Mouse (Mus musculus) hindbrain, embryonic 14.5 days (tissue): ENCODE data around the gene Bcl2l1. TPM values are rescaled to one million over a fixed set of nuclear protein-coding genes. Genes with fewer than 3 reads are reported as not detected.
A peak's percentile ranks its signal among the peaks of the same experiment; 100 is the strongest.

Experiments used
- ATAC-seq: fragments of 200-750 bp; cut with Nextera tagmentation; 2 replicates; pipeline ENCODE4 v1.8.0; 2017; ENCODE audit warnings: moderate number of reproducible peaks, mild to moderate bottlenecking, moderate TSS enrichment, moderate library complexity; ENCODE audit not compliant: low FRiP score
- DNase-seq: peaks from one replicate; pipeline ENCODE4 v3.0.0-alpha.2; 2015; ENCODE audit warnings: low spot score
- H3K27ac ChIP-seq: fragments of 300-500 bp; sonication (generic); 2 replicates; pipeline ENCODE4 v1.5.1; 2014; ENCODE audit warnings: mild to moderate bottlenecking, moderate library complexity
- H3K27me3 ChIP-seq: fragments of 300-500 bp; sonication (generic); 2 replicates; pipeline ENCODE4 v1.6.1; 2014; ENCODE audit warnings: mild to moderate bottlenecking, low read length, mixed read lengths; ENCODE audit not compliant: control insufficient read depth, insufficient read depth
- H3K36me3 ChIP-seq: fragments of 300-500 bp; sonication (generic); replicated peaks from 2 replicates; pipeline ENCODE4 v1.6.1; 2014; ENCODE audit not compliant: control insufficient read depth, insufficient read depth
- H3K4me1 ChIP-seq: fragments of 300-500 bp; sonication (generic); replicated peaks from 2 replicates; pipeline ENCODE4 v1.6.1; 2014; ENCODE audit warnings: antibody characterized with exemption, low read length, mixed read lengths; ENCODE audit not compliant: control insufficient read depth, insufficient read depth
- H3K4me2 ChIP-seq: fragments of 300-500 bp; sonication (generic); replicated peaks from 2 replicates; pipeline ENCODE4 v1.6.1; 2014; ENCODE audit warnings: mild to moderate bottlenecking, moderate library complexity
- H3K4me3 ChIP-seq: fragments of 300-500 bp; sonication (generic); replicated peaks from 2 replicates; pipeline ENCODE4 v1.5.1; 2014; ENCODE audit warnings: mild to moderate bottlenecking, low read length
- H3K9ac ChIP-seq: fragments of 300-500 bp; sonication (generic); 2 replicates; pipeline ENCODE4 v1.6.1; 2014
- H3K9me3 ChIP-seq: fragments of 300-500 bp; sonication (generic); 2 replicates; pipeline ENCODE4 v1.6.1; 2016; ENCODE audit warnings: low read length; ENCODE audit not compliant: control insufficient read depth
- WGBS: fragments of 180-500 bp; shearing (Covaris S2); extraction: QIAGEN DNeasy Blood & Tissue Kit; methylation state at CpG from one replicate; pipeline ENCODE4 v1.1.7; 2014; 5-methylcytosine and 5-hydroxymethylcytosine counted together
- polyA plus RNA-seq: library from polyadenylated mRNA; unstranded; fragments of >200 nt; fragmentation: Nextera tagmentation; extraction: Ambion mirVana; gene quantifications from 2 replicates; pipeline ENCODE4 v1.2.1, GENCODE M21; 2014

Bcl2l1 gene
- 155 and 165 TPM in 2 replicates for polyA plus RNA-seq

- Histone ChIP-seq H3K4me3 (peak within 1 kb of the TSS; percentile 66), H3K4me1 (peaks cover 33% of the 10 kb centered on the region), H3K27ac (peak within 1 kb of the TSS; percentile 97), H3K9ac (peak within 1 kb of the TSS; percentile 94), H3K4me2 (peak within 1 kb of the TSS; percentile 77), H3K27me3 (no peaks in the 10 kb centered on the region), H3K36me3 (peaks cover 9% of the 10 kb centered on the region; the same call in 1 of the 2 replicates), H3K9me3 (no peaks in the 10 kb centered on the region)
- ATAC-seq (peak; percentile 97), DNase-seq (peak; percentile 98)
- under 1% methylated on average over 72 of the region's 74 CpGs for WGBS
Measured at GRCm38 (mm10) chr2:152831019-152831878, at the start of gene Bcl2l1. TSS of gene Bcl2l1 (minus strand) at chr2:152831728.

DNA sequence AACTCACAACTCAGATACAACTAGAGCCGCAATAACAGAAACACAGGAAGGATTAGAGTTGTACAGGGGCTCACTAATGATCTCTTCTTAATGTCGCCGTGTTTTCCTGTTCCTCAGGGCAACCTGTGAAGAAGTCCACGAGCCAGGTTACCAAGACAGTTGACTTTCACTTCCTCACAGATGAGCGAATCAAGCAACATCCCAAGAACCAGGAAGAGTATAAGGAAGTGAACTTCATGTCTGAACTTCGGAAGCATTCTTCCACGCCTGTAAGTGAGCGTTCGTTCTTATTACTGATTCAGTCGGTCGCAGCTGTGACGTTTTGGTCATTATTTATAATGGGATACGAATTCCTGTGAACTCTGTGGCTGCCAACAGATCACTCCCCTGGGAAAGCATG is 49.4 kb upstream of the Bcl2l1 start:
- H3K27ac ChIP-seq: no peak overlapping the region
- no peak overlapping the region for H3K4me2 ChIP-seq
- ATAC-seq (no peak), DNase-seq (no peak)
- H3K27me3 ChIP-seq: no peaks in the 10 kb centered on the region
- peaks cover 22% of the 10 kb centered on the region; the same call in 1 of the 2 replicates for H3K36me3 ChIP-seq
- no peak overlapping the region for H3K4me3 ChIP-seq
- no peaks in the 10 kb centered on the region for H3K4me1 ChIP-seq
- no peaks in the 10 kb centered on the region for H3K9me3 ChIP-seq
- H3K9ac ChIP-seq: no peak overlapping the region
- 95% methylated on average over 13 of the region's 13 CpGs for WGBS

GRCm38 (mm10) chr2:152878239-152878638 is 46.7 kb upstream of the Bcl2l1 start:
- Histone ChIP-seq H3K4me1 (no peaks in the 10 kb centered on the region), H3K27ac (no peak overlapping the region), H3K4me2 (no peak overlapping the region), H3K9ac (no peak overlapping the region), H3K9me3 (no peaks in the 10 kb centered on the region), H3K36me3 (peaks cover 27% of the 10 kb centered on the region), H3K27me3 (no peaks in the 10 kb centered on the region), H3K4me3 (no peak overlapping the region)
- WGBS: 93% methylated on average over 3 of the region's 3 CpGs
- ATAC-seq (no peak), DNase-seq (no peak)

DNA sequence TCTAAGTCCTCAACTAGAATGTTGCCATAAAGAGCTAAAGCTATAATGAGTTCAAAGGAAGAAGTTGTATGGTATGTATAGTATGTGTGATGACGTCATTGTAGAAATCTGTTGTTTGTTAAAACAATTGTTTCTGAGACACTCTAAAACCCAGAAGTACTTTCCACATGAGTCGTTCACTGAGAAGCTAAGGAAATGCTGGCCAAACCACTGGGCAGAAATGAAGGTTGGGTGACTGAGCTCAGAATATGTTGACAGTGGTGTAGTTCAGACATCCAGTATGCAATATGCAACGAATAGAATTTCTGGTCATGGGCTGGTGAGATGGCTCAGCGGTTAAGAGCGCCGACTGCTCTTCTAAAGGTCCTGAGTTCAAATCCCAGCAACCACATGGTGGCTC is 31.8 kb upstream of the Bcl2l1 start:
- Histone ChIP-seq H3K27ac (no peak overlapping the region), H3K4me3 (no peak overlapping the region), H3K4me1 (no peaks in the 10 kb centered on the region), H3K27me3 (no peaks in the 10 kb centered on the region), H3K9ac (no peak overlapping the region), H3K36me3 (no peaks in the 10 kb centered on the region), H3K9me3 (no peaks in the 10 kb centered on the region), H3K4me2 (no peak overlapping the region)
- WGBS: 94% methylated on average over 6 of the region's 6 CpGs
- no peak for ATAC-seq
- no peak for DNase-seq

DNA sequence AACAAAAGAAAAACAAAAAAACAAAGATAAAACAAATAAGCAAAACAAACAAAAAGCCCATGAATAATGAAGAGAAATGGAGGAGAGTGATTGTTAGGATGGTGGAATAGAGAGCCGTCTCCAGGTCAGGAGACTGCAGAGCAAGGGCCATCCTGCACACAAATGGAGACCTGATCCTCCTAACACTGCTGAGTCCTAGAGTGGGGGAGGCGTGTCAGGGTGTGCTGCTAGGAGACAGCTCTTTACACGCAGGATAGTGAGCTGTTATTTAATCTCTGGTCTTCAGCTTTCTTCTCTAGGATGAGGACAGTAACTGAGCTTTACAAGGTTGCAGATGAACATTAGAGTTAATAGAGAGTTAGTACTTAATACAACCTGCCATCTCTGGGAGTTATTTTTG is 31.1 kb upstream of the Bcl2l1 start:
- no peaks in the 10 kb centered on the region for H3K9me3 ChIP-seq
- H3K4me2 ChIP-seq: no peak overlapping the region
- no peak overlapping the region for H3K9ac ChIP-seq
- WGBS: 82% methylated on average over 3 of the region's 3 CpGs
- DNase-seq (no peak), ATAC-seq (no peak)
- H3K27me3 ChIP-seq: no peaks in the 10 kb centered on the region
- no peaks in the 10 kb centered on the region for H3K36me3 ChIP-seq
- H3K4me3 ChIP-seq: no peak overlapping the region
- no peaks in the 10 kb centered on the region for H3K4me1 ChIP-seq
- no peak overlapping the region for H3K27ac ChIP-seq

DNA sequence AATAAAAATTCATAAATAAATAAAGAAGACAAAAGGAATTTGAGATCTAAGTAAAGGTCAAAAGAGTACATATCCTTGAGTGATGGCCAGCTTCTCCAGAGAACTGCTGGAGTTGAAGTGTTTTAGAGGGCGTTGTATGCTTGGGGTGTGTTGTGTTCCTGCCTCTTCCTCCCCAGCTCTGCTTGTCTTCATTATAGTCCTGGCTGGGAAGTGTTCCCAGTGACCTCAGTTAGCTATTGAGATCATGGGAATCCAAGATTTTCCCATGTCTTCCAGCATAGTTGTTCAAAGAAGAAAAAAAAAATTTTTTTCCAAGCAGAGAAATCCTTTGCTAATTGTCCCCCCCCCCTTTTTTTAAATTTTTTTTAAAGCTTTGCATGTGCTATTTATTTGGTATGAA is 30.4 kb upstream of the Bcl2l1 start:
- ATAC-seq: no peak
- Histone ChIP-seq H3K4me3 (no peak overlapping the region), H3K9ac (no peak overlapping the region), H3K9me3 (no peaks in the 10 kb centered on the region), H3K27me3 (no peaks in the 10 kb centered on the region), H3K4me1 (no peaks in the 10 kb centered on the region), H3K27ac (no peak overlapping the region), H3K4me2 (no peak overlapping the region), H3K36me3 (no peaks in the 10 kb centered on the region)
- DNase-seq: no peak
- 91% methylated on average over 1 of the region's 1 CpGs for WGBS

DNA sequence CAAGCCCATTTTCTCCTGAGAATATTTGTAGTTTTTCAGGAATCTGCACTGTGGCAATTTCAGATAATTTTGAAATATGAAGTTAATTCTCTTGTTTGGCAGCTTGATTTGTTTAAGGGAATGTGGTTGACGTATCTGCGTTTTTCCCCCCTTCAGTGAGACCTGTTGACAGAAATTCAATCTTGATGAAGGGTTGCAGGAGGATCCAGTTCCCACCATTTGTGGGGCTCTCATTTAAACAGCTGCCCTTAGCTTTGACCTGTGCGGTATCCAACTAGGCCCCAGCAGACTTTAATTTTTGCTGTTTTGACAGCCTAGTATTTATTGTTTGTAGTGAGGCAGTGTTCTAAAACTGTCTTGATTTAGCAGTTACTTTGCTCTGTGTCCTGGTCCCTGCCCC is 28.0 kb upstream of the Bcl2l1 start:
- Histone ChIP-seq H3K4me2 (no peak overlapping the region), H3K4me3 (no peak overlapping the region), H3K9me3 (no peaks in the 10 kb centered on the region), H3K4me1 (no peaks in the 10 kb centered on the region), H3K27ac (no peak overlapping the region), H3K27me3 (no peaks in the 10 kb centered on the region), H3K36me3 (no peaks in the 10 kb centered on the region), H3K9ac (no peak overlapping the region)
- DNase-seq (no peak), ATAC-seq (no peak)
- WGBS: 88% methylated on average over 3 of the region's 3 CpGs

GRCm38 (mm10) chr2:152848466-152848865 is 16.9 kb upstream of the Bcl2l1 start:
- Histone ChIP-seq H3K27me3 (no peaks in the 10 kb centered on the region), H3K4me3 (peak overlapping the region; percentile 65), H3K4me2 (peak overlapping the region; percentile 78), H3K27ac (no peak overlapping the region), H3K36me3 (no peaks in the 10 kb centered on the region), H3K9me3 (no peaks in the 10 kb centered on the region), H3K4me1 (0 out of 2 replicates have a peak, but pooled peaks cover 5% of the 10 kb centered on the region), H3K9ac (no peak overlapping the region)
- no peak for ATAC-seq
- no peak for DNase-seq
- WGBS: 6% methylated on average over 2 of the region's 2 CpGs

- Histone ChIP-seq H3K36me3 (no peaks in the 10 kb centered on the region), H3K9ac (peak within 1 kb of the TSS; percentile 57), H3K4me2 (peak within 1 kb of the TSS; percentile 78), H3K27me3 (no peaks in the 10 kb centered on the region), H3K9me3 (no peaks in the 10 kb centered on the region), H3K27ac (no peak within 1 kb of the TSS), H3K4me1 (0 out of 2 replicates have a peak, but pooled peaks cover 5% of the 10 kb centered on the region), H3K4me3 (peak within 1 kb of the TSS; percentile 65)
- DNase-seq (peak; percentile 99), ATAC-seq (peak; percentile 99)
- WGBS: 0% methylated on average over 34 of the region's 34 CpGs
Measured at GRCm38 (mm10) chr2:152847815-152848302, 16.3 kb upstream of the Bcl2l1 start, which contains the start of gene Tpx2. TSS of gene Tpx2 (plus strand) at chr2:152847964.
